Mouse (Mus musculus) spleen, embryonic (tissue): ENCODE results near the gene Pnmal1.

Source experiments
- CTCF ChIA-PET: fragments of 350-600 bp; sonication (Branson Sonifier 250); formaldehyde crosslinking; loops from one replicate; lab custom pipeline; 2022; lab: Charles Lee

Gene Pnmal1

GRCm38 (mm10) chr7:16923283-16924036, 36.0 kb upstream of the Pnmal1 start:
- CTCF ChIA-PET = interaction anchor here (0.9 kb wide), 1 partner anchor 105 kb away, joined by 3 read pairs; no protein-coding TSS in a partner anchor

- CTCF ChIA-PET = interaction anchor here (0.9 kb wide), 1 partner anchor 106 kb away, joined by 3 read pairs; no protein-coding TSS in a partner anchor
Measured at GRCm38 (mm10) chr7:16924037-16924834, 35.2 kb upstream of the Pnmal1 start, which contains the start of gene Calm3. TSS of gene Calm3 (minus strand) at chr7:16924114.

- CTCF ChIA-PET = no interaction called here
Measured at GRCm38 (mm10) chr7:16928341-16928740, 31.1 kb upstream of the Pnmal1 start.

DNA sequence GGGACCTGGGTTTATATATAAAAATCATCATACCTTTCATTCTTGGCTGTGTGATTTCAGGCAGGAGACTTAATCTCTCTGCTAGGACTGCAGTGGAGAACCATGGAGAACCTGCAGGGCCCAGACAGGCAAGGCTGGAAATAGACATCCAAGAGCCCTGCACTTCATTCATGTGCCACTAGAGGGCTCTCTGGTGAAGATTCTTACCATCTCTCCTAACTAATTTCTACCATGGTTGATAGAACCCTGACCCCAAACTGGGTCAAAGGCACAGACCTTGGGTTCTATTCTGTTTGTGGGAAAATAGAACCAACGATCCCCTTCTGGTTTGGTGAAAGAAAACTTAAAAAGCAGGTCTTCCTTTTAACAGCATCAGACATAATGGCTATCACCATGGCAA, 28.6 kb upstream of the Pnmal1 start:
- CTCF ChIA-PET = interaction anchor here (0.5 to 1.5 kb wide), 2 partner anchors 12 to 50 kb away, joined by 3 to 4 read pairs; no protein-coding TSS in a partner anchor

GRCm38 (mm10) chr7:16931968-16932627, 27.4 kb upstream of the Pnmal1 start:
- CTCF ChIA-PET = interaction anchor here (1.5 kb wide), 1 partner anchor 49 kb away, joined by 4 read pairs; no protein-coding TSS in a partner anchor

DNA sequence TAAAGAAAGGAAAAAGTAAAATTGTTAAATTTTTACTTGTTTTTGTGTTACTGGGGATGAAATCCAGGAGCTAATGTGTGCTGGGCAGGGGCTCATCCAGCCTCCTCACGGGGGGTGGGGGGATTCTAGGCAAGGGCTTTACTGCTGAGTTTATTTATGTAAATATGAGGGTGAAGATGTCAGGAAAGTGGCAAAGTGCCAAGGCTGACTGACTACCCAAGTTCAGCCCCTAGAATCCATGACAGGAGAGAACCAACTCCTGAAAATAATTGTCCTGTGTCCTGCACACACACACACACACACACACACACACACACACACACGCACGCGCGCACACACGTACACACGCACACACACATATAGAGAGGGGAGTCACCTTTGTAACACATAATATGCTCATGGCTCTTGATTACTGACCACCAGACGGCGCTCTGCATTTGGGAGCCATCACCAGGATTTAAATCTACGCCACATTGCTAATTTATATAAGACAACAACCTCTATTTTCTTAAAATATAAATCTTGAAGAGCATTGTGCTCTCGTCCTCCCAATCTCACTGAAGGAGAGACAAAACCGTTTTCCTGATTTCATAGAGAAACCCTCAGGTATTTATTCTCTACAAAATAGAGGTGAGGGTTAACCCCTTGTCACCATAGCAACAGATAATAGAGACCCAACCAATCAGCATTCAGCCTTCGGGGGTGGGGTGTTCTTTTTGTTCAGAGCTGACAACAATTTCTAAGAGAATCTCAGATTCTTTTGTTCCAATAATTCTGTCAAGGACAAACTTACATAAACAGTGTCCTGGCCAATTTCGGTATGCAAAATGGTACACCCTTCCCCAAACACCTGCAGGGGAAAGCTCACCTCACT, 26.5 kb upstream of the Pnmal1 start:
- CTCF ChIA-PET = interaction anchor here (0.6 to 1.1 kb wide), 2 partner anchors 68 to 1315 kb away, joined by 3 to 4 read pairs; no protein-coding TSS in a partner anchor

DNA sequence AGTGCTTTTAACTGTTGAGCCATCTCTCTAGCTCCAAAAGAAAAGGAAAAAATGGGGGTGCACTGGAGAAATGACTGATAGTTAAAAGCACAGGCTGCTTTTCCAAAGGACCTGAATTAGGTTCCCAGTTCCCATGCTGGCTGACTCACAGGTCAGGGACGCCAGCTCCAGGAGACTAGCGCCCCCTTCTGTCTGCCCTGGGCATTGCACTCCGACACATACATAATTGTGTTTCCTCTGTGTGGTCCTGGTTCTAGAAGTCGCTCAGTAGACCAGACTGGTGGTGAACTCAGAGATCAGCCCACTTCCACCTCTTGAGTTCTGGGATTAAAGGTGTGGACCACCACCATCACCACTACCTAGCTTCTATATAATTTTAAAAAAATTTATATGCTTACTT, 22.2 kb upstream of the Pnmal1 start:
- CTCF ChIA-PET = no interaction called here

GRCm38 (mm10) chr7:16938117-16938791, 21.2 kb upstream of the Pnmal1 start:
- CTCF ChIA-PET = interaction anchor here (0.6 kb wide), 1 partner anchor 207 kb away, joined by 3 read pairs; no protein-coding TSS in a partner anchor

DNA sequence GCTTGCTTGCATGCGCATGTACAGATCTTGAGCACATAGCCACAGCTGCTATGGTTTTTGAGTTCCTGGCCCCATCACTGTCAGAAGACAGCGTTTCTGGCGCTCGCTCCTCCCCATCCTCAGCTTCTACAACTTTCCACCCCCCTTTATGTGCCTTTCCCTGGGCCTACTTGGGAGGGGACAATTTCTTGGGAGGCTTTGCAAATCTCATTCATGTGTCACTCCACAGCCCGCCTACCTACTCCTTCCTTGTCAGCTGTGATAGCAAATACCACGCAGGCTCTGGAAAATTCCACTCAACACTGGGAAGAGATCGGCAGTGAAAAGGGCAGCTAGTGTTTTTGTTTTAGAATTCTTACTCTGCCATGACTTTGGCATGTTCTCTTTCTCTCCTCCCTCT, 19.2 kb upstream of the Pnmal1 start:
- CTCF ChIA-PET = interaction anchor here (0.7 kb wide), 1 partner anchor 59 kb away, joined by 4 read pairs; no protein-coding TSS in a partner anchor

- CTCF ChIA-PET = no interaction called here
Measured at GRCm38 (mm10) chr7:16942861-16943260, 16.6 kb upstream of the Pnmal1 start.

GRCm38 (mm10) chr7:16944061-16944807, 15.2 kb upstream of the Pnmal1 start, which contains the start of gene Pnmal2:
TSS of gene Pnmal2 (plus strand) at chr7:16944682.
- CTCF ChIA-PET = no interaction called here

GRCm38 (mm10) chr7:16944808-16945315, 14.6 kb upstream of the Pnmal1 start:
- CTCF ChIA-PET = no interaction called here

- CTCF ChIA-PET = no interaction called here
Measured at GRCm38 (mm10) chr7:16945419-16945818, 14.1 kb upstream of the Pnmal1 start.

DNA sequence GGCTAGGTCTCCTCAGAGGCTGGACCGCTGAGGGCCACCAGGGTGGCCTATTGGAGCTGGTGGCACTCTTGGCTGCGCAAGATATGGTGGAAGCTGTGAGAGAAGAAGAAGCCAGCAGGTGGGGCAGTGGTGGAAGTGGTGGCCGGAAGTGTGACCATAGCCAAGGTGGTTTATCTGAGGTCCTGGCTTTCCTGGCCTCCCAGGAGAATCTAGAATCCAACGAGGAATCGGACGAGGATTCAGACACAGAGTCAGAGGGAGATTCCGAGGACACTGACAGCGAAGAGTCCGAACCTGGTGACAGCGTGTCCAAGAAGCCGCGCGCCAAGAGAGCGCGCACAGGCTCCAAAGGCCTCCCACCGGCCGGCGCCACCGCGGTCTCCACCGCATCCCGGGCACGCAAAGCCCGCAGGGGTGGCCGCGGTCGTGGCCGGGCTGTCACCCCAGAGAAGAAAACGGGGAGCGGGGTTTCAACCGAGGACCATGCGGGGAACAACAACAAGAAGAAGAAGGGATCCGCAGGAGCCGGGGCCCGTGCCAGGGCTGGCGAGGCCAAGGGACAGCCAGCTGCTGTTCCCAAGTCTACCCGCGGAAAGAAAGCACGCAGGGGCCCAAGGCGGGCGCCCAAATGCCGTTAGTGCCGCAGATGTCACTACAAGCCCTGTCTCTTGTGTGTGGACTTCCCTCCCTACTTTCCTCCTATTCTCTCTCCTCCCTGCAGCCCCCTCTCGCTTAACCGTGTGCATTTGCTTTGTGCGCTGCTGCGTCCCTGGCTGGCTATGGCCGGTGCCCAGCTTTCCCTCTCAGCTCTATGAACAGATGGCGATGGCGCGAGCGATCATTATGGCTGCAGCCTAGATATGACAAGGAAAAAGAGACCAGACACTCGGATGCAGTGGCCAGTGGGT, 12.8 kb upstream of the Pnmal1 start:
- CTCF ChIA-PET = no interaction called here

- CTCF ChIA-PET = no interaction called here
Measured at GRCm38 (mm10) chr7:16947349-16947895, 12.1 kb upstream of the Pnmal1 start.

- CTCF ChIA-PET = interaction anchor here (0.5 kb wide), 1 partner anchor 105 kb away, joined by 3 read pairs; no protein-coding TSS in a partner anchor
Measured at GRCm38 (mm10) chr7:16947959-16948361, 11.5 kb upstream of the Pnmal1 start.

DNA sequence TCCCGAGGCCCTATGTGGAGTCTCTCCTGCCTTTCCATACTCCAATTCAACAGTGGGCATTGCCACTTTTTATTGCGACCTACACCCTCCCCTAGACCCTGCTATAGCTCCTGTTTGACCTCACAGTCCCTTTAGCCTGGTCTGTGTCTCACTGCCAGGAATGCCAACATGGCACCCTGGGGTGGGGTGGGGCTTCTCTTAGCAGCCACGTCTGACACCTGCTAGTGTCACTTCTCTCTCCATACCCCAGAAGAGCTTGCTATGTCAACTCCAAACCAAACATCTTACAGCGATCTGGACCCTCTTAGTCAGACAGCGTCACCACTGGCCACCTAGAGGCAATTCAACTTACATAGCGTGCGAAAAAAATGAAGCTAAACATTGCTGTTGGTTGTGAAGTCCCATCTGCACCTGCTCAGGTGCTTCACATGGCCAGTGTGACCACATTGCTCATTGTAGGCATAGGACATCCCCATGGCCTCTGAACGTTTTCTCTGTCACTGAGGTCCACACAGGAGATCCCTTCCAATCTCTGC, 10.5 kb upstream of the Pnmal1 start:
- CTCF ChIA-PET = interaction anchor here (0.6 to 1.1 kb wide), 2 partner anchors 49 to 209 kb away, joined by 4 to 5 read pairs; no protein-coding TSS in a partner anchor
